Mouse (Mus musculus) T-helper 2 cell (primary cell): ENCODE measurements around the gene Pcbp1.
"Not testable (repeated sequence)": the region's sequence is repeated elsewhere in the genome, so short reads cannot be mapped to it uniquely, and the experiment has no call there.

Source experiments
- in situ Hi-C: fragments of 300-600 bp; cut with MboI, MseI; formaldehyde crosslinking; loops from one replicate; pipeline ENCODE4 v1.15.1; 2025; ENCODE audit warnings: high pct_unique_total_duplicates

Gene Pcbp1

DNA sequence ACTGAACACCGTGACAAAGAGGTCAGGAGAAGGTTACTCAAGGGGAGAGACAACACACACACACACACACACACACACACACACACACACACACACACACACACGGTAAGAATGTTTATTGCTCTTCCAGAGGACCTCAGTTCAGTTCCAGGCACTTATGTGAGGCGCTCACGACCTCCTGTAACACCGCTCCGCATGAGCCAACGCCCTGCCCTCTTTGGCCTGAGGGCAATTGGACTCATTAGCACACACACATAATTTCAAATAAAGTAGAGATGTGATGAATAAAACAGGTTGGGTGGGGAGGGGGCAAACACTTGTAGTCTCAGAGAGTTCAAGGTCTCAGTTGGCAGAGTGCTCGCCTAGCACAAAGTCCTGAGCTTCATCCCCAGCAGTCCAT is 30.0 kb downstream of the Pcbp1 start:
- in situ Hi-C loops, result no loop called here

GRCm38 (mm10) chr6:86495661-86496060 is 30.5 kb downstream of the Pcbp1 start:
- in situ Hi-C loops, result no loop called here

- in situ Hi-C loops, result no loop called here
These were observed 31.4 kb downstream of the Pcbp1 start for GRCm38 (mm10) chr6:86494767-86495166.

DNA sequence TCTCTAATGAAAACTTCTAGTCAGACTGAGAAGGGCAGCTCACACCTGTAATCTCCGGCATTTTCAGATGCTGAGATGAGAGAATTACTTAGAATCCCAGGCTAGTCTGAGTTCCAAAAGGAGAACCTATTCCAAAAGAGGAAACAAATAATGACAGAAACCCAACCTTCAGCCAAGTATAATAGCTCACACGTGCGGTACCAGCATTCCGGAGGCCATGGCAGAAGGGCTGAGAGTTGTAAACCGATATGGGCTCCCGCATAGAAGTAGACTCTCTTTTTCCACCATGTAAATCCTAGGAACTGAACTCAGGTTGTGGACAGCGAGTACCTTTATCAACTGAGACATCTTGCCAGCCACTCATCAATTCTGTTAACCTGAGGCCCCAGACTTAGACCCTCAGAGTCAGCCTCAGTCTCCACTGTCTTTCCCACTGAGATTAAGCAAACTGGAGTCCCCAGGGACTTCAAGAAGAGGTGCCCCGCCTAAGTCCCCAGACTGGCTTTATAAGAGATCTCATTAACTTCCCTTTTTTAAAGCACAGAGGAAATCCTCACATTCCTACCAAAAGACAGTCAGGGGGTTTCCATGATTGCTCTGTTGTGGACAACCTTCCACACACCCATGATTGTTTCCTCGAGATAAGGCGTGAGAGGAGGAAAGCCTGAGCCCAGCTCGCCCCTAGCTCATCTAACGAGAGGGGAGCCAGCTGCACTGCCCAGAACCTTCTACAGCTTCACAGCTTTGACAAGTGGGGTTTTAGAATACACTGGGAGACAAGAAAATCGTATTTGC is 32.5 kb downstream of the Pcbp1 start:
- in situ Hi-C loops, result no loop called here

- in situ Hi-C loops, result not testable (repeated sequence)
These were observed 35.7 kb downstream of the Pcbp1 start for GRCm38 (mm10) chr6:86490413-86490812.

- in situ Hi-C loops, result no loop called here
These were observed 36.2 kb downstream of the Pcbp1 start for GRCm38 (mm10) chr6:86489945-86490344.

DNA sequence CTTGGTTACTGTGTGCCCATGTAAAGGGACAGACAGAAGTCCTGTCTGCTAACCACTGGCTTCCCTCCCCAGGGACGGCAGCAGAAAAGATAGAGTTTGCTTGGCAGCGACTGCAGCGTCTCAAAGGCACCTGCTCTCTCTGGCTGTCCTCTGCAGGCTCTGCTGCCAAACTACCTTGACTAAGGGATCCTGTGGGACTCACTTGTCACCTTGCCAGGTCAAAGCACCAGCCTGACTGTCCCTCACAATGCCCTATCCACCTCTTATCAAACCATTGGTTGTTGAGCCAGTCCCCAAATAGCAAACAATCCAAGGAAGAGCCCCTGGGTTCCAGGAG is 38.0 kb downstream of the Pcbp1 start:
- in situ Hi-C loops, result no loop called here

GRCm38 (mm10) chr6:86487358-86488148 is 38.6 kb downstream of the Pcbp1 start:
- in situ Hi-C loops, result no loop called here

- in situ Hi-C loops, result no loop called here
These were observed 40.0 kb downstream of the Pcbp1 start for GRCm38 (mm10) chr6:86485943-86486640.

DNA sequence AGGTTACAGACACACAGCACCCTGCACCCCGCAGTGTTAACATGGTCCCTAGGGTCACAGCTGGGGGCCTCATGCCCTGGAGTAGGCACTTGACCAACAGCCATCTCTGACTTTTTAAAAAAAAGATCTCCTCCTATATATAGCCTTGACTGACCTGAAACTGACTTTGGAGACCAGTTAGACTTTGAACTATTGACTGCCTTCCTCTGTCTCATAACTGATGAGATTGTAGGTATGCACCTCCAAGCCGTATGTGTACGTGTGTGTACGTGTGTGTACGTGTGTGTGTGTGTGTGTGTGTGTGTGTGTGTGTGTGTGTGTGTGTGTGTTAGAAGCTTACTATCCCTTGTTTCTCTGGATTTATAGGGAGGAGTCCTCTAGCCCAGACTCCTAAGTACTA is 44.2 kb downstream of the Pcbp1 start:
- in situ Hi-C loops, result no loop called here

- in situ Hi-C loops, result no loop called here
These were observed 45.8 kb downstream of the Pcbp1 start for GRCm38 (mm10) chr6:86480189-86480831.

DNA sequence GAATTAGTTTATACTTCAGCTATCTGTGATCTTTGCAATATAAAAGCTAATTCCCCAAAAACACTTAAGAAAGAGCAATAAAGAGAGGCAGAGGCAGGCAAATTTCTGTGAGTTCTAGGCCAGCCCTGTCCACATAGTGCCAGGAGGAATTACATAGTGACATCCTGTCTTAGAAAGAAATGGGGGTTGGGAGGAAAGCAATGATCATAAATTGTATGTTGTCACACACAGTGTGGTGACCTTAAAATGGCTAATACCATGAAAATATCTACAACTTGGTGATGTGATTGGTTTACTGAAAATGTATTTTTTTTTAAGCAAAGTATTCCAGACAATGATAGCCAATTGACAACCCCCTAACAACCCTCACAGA is 46.3 kb downstream of the Pcbp1 start:
- in situ Hi-C loops, result loop anchor here (10.0 kb wide), 1 partner anchor 45 kb away; the partner anchor contains the start of gene Pcbp1

DNA sequence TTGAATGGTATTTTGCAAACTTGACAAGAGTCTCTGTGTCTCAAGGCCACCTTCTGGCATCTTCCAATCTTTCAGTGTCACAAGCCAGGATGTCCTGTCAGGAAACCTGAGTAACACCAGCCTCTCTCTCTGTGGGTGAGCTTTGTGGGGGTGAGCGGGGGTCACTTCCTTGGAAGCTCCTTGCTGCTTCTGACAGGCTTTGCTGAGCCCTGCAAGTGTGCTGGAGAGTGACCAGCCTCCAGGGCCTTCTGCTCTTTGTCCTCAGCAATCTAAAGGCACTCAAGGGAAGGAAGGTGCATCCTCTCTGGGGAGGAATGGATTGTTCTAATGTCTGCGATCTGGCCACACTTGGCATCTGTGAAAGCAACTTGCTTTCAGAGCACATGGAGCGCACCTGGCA is 46.8 kb downstream of the Pcbp1 start:
- in situ Hi-C loops, result loop anchor here (10.0 kb wide), 1 partner anchor 45 kb away; the partner anchor contains the start of gene Pcbp1

- in situ Hi-C loops, result loop anchor here (10.0 kb wide), 1 partner anchor 48 kb away; the partner anchor contains the start of gene Pcbp1
These were observed 49.2 kb downstream of the Pcbp1 start for GRCm38 (mm10) chr6:86476931-86477330.

DNA sequence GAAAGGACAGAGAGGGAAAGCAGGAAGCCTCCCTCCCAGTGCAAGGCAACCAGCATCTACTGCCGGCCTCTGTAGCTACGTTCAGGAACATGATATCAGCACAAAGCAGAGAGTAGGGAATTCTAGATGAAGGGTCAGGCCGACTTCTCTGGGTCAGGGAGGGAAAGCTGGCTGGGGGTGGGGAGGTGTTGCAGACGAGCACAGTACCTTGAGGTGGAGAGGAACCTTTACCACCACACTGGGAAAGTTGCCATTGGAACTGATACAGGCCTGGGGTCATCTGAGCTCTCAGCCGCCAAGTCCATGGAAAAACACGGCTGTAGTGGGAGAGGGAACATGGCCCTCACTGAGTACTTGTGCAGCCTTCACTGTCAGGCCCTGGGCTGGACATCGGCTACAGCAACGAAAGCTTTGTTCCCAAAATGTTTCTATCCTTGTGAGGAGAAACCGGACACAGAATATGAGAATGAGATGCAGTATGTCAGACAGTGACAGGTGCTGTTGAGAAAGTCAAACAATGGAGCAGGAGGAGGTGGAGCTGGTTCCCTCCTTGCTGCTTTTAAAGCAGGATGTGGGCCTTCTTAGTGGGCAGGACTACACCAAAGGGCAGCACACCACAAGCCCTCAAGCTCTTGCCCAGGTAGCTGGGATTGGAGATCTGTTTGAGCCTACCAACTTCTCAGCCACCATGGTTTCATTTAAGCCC is 50.5 kb downstream of the Pcbp1 start:
- in situ Hi-C loops, result loop anchor here (10.0 kb wide), 1 partner anchor 49 kb away; the partner anchor contains the start of gene Pcbp1

DNA sequence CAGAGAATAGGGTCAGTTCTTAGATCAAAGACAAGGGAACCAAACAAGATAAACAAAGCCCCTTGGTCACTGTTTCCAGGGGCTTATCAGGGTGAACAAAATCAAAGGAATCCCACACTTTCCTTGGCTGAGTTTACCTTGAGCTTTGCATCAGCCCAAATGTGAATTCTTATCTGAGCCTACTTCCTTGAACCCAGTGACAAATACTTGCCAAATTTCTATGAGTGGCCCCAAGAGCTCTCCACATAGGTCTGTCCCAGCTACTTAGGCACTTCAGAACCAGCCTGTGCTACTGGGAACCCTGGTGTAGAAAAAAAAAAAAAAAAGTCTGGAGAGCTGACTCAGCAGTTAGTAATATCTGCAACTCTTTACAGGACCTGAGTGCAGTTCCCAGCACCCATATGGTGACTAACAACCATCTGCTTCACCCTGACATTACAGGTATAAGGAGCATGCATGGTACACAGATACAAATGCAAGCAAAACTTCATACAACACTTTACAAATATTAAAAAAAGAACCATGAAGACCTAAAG is 51.4 kb downstream of the Pcbp1 start:
- in situ Hi-C loops, result loop anchor here (10.0 kb wide), 1 partner anchor 50 kb away; the partner anchor contains the start of gene Pcbp1
